Mouse (Mus musculus) cerebellum, postnatal 25 days (tissue): Measurements from ENCODE around the gene Znrf1.
"Not testable (repeated sequence)": the region's sequence is repeated elsewhere in the genome, so short reads cannot be mapped to it uniquely, and the experiment has no call there.

Experiments used
- DNase-seq, 2 experiments: peaks; one replicate each; pipeline ENCODE4 v3.0.0; 2021; ENCODE audit warnings: mixed read lengths in 2 of 2

Znrf1 gene

DNA sequence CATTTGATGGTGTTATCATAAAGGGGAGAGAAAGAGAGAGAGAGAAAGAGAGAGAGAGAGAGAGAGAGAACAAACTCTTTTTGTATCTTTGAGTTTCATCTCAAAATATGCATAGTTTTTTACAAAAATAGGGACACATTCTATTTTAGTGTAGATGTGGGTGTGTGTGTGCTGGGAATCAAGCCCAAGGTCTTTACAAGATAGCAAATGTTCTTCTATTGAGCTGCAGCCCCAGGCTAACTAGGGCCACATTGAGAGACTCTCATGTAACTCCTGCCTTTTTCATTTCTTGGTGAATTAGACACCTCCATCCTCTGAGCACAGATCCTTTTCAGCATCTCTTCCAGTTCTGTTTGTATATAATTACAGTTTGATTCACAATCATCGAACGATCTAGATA is 105.2 kb downstream of the Znrf1 start:
- DNase-seq: no peak

DNA sequence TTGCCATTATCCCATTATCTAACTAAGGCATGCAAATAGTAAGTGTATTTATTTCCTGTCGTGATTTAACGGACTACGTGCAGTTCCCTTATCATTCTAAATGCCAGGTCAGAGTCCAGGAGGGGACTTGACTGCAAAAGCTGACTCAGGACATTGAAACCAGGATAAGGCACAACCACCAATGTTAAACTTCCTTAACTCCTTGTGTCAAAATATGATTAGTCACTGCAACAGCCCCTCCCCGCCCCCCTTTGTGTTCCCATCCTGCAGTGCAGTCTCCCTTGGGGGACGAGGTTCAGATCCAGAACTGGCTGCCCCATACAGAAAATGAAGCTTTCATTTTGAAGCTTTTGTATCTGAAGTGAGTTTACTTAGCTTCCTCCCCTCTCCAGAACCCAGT is 106.6 kb downstream of the Znrf1 start:
- no peak for DNase-seq

DNA sequence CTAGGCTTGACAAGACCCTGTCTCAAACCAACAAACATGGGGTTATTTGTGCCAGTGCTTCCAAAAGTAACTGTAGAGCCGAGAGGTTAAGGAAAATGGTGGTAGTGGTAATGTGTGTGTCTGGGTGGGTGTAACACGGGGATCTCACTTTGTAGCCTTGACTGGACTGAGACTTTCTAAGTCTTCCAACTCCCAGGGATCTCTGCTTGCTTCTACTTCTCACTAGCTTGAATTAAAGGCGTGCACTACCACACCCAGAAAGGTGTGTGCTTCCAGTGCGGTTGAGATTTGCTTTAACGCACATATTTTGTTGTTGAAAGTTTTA is 107.0 kb downstream of the Znrf1 start:
- no peak for DNase-seq

DNA sequence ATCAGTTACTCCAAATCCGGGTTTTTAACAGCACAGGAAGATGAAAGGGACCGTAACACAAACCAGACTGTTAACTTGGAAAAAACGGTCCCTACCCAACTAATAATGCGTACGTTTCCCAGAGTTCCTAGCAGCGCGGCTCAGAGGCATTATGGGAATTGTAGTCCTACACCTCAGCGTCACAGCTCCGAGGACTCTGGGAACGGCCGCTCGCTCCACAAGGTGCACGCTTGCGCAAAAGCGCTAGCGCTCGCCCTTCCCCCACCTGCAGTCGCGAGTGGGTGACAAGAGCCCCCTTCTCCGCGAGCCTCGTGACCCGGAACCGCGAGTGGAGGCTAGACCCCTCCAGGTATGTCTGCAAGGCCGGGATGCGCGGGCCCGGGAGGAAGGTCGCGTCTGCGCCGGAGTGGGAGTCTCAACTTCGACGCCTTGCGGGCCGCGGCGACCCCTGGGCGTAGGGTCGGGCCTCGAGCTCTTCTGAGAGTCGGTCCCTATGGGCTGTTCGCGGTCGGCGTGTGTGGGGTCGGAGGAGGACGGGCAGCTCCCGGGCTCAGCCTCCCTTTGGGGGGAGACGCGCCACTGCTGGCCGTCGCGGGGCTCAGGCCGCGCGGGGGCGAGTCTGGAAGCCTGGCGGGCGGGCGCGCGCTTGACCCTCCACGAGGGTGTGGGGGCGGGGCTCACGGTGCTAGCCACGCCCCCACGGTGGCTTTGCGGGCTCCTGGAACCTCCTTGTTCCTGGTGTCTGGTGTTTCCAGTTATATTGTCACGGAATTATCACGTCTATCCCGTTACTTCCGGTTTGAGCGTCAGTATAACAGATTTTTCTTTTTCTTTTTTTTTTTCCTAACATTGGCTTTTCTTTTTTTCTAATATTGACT is 107.6 kb downstream of the Znrf1 start, which contains the start of gene Zfp1:
TSS of gene Zfp1 (plus strand) at position 138 of the 878 bp plus-strand sequence.
- peak; percentile 91 to 95 for DNase-seq

DNA sequence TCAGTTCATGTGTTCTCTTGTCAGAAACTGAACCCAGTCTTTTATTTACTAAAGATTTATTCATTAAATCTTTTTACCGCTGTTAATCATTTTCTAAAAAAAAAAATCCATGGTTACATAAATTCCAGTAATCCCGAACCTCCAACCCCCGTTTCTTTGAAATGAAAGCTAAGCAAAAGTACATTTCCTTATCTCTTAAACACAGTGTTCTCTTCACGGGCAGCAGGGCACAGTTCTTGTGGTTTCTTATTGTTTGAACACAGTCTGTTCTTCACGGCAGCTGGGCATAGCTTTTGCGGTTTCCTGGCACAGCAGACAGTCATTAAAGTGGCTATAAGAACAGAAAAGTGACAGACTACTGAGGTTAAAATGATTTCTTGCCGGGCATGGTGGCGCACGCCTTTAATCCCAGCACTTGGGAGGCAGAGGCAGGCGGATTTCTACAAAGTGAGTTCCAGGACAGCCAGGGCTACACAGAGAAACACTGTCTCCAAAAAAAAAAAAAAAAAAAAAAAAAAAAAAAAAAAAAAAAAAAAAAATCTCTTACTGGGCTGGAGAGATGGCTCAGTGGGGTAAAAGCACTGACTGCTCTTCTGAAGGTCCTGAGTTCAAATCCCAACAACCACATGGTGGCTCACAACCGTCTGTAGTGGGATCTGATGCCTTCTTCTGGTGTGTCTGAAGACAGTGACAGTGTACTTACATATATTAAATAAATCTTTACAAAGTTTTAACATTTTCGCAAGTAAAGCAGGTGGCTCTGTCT is 108.6 kb downstream of the Znrf1 start:
- not testable (repeated sequence) for DNase-seq

DNA sequence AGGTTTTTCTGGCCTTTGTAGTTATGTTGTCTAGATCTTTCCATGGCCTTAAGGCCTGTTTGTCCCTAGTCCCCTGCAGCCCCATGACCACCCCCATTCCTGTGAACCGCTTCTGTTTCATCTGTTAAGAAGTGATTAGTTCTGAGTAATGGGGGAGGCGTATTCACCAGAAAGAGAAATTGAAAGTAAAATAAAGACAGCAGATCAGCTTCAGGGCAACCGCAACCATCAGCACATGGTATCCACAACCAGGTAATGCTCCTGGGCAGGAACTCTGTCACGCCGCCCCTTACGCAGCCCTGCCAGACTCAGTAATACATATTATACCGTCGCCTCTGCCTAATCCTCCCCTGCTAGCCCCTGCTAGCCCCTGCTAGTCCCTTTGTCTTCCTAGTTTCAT is 109.8 kb downstream of the Znrf1 start:
- DNase-seq: no peak

DNA sequence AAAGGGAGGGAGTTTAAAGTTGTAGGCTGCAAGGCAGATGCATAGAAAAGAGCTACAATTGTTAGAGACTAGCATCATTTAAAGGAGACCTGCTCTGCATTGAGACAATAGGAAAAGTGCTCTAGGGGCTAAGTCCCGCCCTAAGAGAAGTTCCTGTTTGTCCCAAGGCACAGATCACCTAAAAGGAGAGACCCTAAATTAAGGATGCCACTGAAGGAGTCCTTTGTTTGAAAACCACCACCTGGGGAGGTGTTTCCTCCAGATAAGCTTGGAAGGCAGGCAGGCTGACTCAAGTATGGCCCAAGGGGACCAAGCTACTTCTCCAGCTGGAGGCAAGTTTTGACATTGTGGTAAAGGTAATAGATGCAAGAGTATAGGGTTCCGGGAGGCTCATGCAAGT is 112.9 kb downstream of the Znrf1 start:
- no peak for DNase-seq

DNA sequence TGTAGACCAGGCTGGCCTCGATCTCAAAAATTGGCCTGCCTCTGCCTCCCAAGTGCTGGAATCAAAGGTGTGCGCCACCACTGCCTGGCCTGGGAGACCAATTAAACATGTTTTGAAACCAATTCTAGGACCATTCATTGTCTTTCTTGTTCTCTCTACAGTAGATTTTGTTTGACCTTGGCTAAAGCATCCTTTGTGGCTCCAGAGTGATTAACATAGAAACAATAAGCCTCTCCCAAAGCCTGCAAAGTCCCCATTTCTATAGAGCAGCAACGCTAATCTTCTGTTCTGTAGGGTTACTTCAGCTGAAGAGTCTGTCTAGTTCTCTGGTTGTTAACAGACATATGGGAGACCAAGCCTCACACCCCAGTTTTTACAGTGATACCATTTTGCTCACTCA is 114.8 kb downstream of the Znrf1 start:
- no peak for DNase-seq

DNA sequence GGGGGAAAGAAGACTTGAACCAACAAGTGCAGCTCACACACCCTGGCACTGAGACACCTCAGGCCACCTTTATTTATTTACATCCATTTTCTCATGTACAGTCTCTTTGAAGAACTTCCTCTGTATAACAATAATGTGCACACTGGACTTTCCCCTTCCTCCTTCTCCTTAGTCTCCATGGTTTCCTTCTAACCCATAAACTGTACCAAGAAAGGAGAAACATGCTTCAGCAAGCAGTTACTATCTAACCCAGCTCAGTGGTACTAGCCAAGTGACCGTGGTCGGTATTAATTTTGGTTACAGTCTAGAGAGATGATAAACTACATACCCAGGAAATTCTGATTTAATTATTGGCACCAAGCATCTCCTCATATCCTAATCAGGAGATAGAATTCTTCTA is 117.6 kb downstream of the Znrf1 start:
- DNase-seq: no peak

DNA sequence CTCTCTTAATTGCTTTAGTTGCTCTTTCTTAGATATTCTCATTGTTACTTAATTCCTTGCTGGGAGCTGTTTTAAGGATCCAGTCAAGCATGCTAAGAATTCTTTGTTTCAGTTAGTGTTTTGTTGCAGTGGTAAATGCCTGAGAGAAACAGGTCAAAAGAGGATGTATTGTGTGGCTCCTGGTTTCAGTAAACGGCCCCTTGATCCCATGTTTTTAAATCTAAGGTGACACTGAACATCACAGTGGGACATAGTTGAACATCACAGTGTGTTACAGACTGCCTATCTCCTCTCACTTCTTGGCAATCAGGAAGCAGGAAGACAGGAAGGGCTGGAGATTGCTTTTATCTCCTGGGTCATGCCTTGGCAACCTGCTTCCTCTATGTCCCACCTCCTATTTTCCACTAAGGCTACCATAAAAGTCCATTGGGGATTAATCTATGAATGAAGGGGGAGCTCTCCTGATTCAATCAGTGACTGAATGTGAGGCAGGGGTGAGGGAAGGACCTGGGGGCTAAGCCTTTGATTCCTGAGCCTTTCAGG is 121.5 kb downstream of the Znrf1 start:
- no peak for DNase-seq

DNA sequence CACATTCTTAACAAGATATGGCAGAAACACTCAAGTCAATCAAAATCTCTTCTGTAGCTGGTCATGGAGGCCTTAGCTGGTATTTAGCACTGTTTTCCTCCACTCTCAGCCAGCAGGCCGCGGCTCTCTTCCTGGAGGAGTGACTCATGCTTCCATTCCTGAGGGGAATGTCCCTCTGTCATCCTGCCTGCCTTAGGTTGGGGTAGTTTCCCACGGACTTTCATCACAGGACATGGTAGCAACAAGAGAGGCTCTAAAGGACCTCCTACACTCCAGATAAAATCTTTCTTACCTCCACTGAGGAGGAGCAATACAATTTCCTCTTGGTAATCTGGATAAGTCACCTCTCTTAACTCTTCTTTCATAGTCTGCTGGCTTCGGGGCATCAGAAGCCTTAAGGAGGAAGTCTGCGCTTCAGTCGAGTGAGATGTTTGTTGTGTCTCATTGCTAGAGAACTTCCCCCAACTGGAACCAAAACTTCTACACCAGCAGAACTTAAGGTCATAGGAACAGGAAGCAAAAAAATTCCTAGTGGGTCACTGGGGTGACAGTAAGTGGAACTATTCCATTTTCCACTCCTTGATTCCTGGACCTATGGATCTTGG is 123.0 kb downstream of the Znrf1 start:
- no peak for DNase-seq

DNA sequence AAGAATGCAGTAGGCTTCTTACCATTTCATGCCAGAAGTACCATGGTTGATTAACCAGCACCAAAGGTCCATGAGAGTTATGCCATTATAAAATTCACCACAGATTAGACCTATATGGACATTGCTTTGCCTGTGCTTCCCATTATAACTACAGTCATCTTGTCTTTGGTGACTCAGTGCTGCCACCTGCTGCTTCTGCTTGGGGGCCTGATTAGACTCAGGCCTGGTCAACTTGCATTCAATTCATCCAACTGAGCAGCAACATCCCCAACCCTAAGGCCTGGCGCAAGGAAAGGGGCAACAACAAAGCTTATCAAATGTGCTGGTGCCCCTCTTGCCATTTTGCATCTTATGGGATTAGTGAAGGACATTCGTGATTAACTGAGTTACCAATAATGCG is 126.6 kb downstream of the Znrf1 start:
- peak; percentile 83 to 88 for DNase-seq

DNA sequence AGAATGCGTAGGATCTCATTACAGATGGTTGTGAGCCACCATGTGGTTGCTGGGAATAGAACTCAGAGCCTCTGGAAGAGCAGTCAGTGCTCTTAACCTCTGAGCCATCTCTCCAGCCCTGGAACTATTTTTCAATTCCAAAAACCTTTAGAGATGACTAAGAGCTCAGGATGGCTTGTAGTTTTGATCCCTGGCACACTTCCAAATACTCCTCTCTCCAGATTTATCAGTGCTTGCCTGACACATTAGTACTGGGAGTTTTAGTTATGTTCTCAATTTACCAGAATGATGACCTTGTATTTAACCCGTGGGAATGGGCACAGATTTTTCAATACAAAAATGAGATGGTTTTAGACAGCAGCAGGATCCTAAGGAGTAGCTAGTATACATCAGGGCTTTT is 130.9 kb downstream of the Znrf1 start:
- DNase-seq: no peak
